Mouse (Mus musculus) layer of hippocampus, postnatal 14 days (tissue): ENCODE measurements around the gene Spz1. TPM values are rescaled to one million over a fixed set of nuclear protein-coding genes. Genes with fewer than 3 reads are reported as not detected.
A peak's percentile ranks its signal among the peaks of the same experiment; 100 is the strongest.

Experiments used
- DNase-seq, 2 experiments: peaks; one replicate each; pipeline ENCODE4 v3.0.0; 2021 to 2022; ENCODE audit warnings: low spot score in 2 of 2, mixed read lengths in 1 of 2
- total RNA-seq, 2 experiments: library from RNA; stranded (reverse); gene quantifications; 2 replicates each; pipeline ENCODE4 v1.2.3; 2021

The Spz1 gene
- total RNA-seq, 2 experiments from 2014 or later: not detected

- DNase-seq: peak; percentile 50 to 77
These were observed 4.5 kb upstream of the Spz1 start for GRCm38 (mm10) chr13:92580220-92581043.

- DNase-seq: no peak
These were observed 2.2 kb upstream of the Spz1 start for GRCm38 (mm10) chr13:92578210-92578609.

- no peak for DNase-seq
These were observed 716 bp upstream of the Spz1 start for GRCm38 (mm10) chr13:92576688-92577087.

GRCm38 (mm10) chr13:92559429-92559828 is 16.5 kb downstream of the Spz1 start:
- DNase-seq: peak in 1 of 2 experiments; percentile 51

GRCm38 (mm10) chr13:92557229-92557628 is 18.7 kb downstream of the Spz1 start:
- no peak for DNase-seq

GRCm38 (mm10) chr13:92556458-92557126 is 19.4 kb downstream of the Spz1 start:
- DNase-seq: no peak

GRCm38 (mm10) chr13:92547093-92547492 is 28.9 kb downstream of the Spz1 start:
- DNase-seq: no peak

GRCm38 (mm10) chr13:92540997-92541396 is 35.0 kb downstream of the Spz1 start:
- DNase-seq: no peak

- no peak for DNase-seq
These were observed 36.8 kb downstream of the Spz1 start for GRCm38 (mm10) chr13:92539126-92539525.

GRCm38 (mm10) chr13:92533801-92534200 is 42.2 kb downstream of the Spz1 start:
- no peak for DNase-seq

- DNase-seq: no peak
These were observed 43.8 kb downstream of the Spz1 start for GRCm38 (mm10) chr13:92532216-92532615.

GRCm38 (mm10) chr13:92531237-92531636 is 44.7 kb downstream of the Spz1 start:
- no peak for DNase-seq

GRCm38 (mm10) chr13:92530721-92531211 is 45.2 kb downstream of the Spz1 start, which contains the start of gene Zfyve16:
TSS of gene Zfyve16 (minus strand) at chr13:92530868.
- peak; percentile 97 to 98 for DNase-seq

GRCm38 (mm10) chr13:92529828-92530720 is 45.9 kb downstream of the Spz1 start:
- no peak for DNase-seq

Other genes starting within 250 kb of the Spz1 start
- 1 to 10 TPM; 1.8 to 2.1 TPM for gene Dhfr, start 221.4 kb downstream of the Spz1 start, total RNA-seq
- 10 to 100 TPM; 24.7 to 29.0 TPM for gene Msh3, start 221.2 kb downstream of the Spz1 start, total RNA-seq
- 10 to 100 TPM; 13.4 to 14.2 TPM for gene Ankrd34b, start 150.3 kb downstream of the Spz1 start, total RNA-seq
- gene Fam151b, start 92.2 kb downstream of the Spz1 start, total RNA-seq: 10 to 100 TPM in 1 of 2 experiments, 1 to 10 TPM in 1; 8.9 to 11.0 TPM
- gene Zfyve16, start 45.3 kb downstream of the Spz1 start, total RNA-seq: 10 to 100 TPM; 19.6 to 20.1 TPM
- 10 to 100 TPM; 70.0 to 72.2 TPM for gene Serinc5, start 34.9 kb upstream of the Spz1 start, total RNA-seq
- 10 to 100 TPM; 11.7 to 13.5 TPM for gene Thbs4, start 218.6 kb upstream of the Spz1 start, total RNA-seq